9 mouse cellular contexts compared by ENCODE assay signal in genomic region chr14:50062733-50063104, GRCm38 (mm10). TPM values are rescaled to one million over a fixed set of nuclear protein-coding genes. Genes with fewer than 3 reads are reported as not detected.
DNase-seq lines count a peak whose midpoint lies in the region; ATAC-seq lines count a peak whose summit lies in the region.
"Had no signal": no experiment of that assay in that cellular context is flagged by ENCODE, and none has a peak within 500 bp of the region (broad histone marks: within the 10 kb centered on the region; RNA-seq: fewer than 3 reads in every experiment).

No protein-coding gene starts in this region.

- peak overlapping the region; percentile 68 for H3K4me2 ChIP-seq in kidney, embryonic 14.5 days (replicated peaks; ENCODE audit: low read depth, low read length)
- H3K4me2 ChIP-seq in embryonic facial prominence, embryonic 13.5 days: peak overlapping the region; percentile 73
- H3K4me2 ChIP-seq in hindbrain, embryonic 16.5 days (ENCODE audit: low read length): peak overlapping the region; percentile 77
- H3K4me2 ChIP-seq in midbrain, embryonic 11.5 days: peak overlapping the region; percentile 70

- WGBS in kidney, embryonic 14.5 days: 0% methylated on average over 4 of the region's 4 CpGs
- WGBS in embryonic facial prominence, embryonic 13.5 days: under 1% methylated on average over 4 of the region's 4 CpGs
- under 1% methylated on average over 4 of the region's 4 CpGs for WGBS in hindbrain, embryonic 16.5 days
- 0% methylated on average over 4 of the region's 4 CpGs for WGBS in midbrain, embryonic 11.5 days

- peak overlapping the region; percentile 69 for H3K4me3 ChIP-seq in kidney, embryonic 14.5 days (ENCODE audit: low read length)
- peak overlapping the region; percentile 62 for H3K4me3 ChIP-seq in embryonic facial prominence, embryonic 13.5 days
- peak overlapping the region; percentile 80 for H3K4me3 ChIP-seq in hindbrain, embryonic 16.5 days (ENCODE audit: low read length)
- H3K4me3 ChIP-seq in midbrain, embryonic 11.5 days (ENCODE audit: low read depth, low read length): peak overlapping the region; percentile 68

- H3K27ac ChIP-seq in kidney, embryonic 14.5 days (ENCODE audit: low read depth, low read length): peak overlapping the region; percentile 92; the same call in 1 of the 2 replicates
- peak overlapping the region; percentile 93; the same call in 1 of the 2 replicates for H3K27ac ChIP-seq in embryonic facial prominence, embryonic 13.5 days
- peak overlapping the region; percentile 85 for H3K27ac ChIP-seq in hindbrain, embryonic 16.5 days (ENCODE audit: low read depth, low read length)
- H3K27ac ChIP-seq in midbrain, embryonic 11.5 days (ENCODE audit: low read depth, low read length): peak overlapping the region; percentile 78; the same call in 1 of the 2 replicates

- no peaks in the 10 kb centered on the region for H3K36me3 ChIP-seq in kidney, embryonic 14.5 days (ENCODE audit: control insufficient read depth, insufficient read depth, low read length)
- H3K36me3 ChIP-seq in embryonic facial prominence, embryonic 13.5 days: peaks cover 4% of the 10 kb centered on the region; the same call in 1 of the 2 replicates
- no peaks in the 10 kb centered on the region for H3K36me3 ChIP-seq in hindbrain, embryonic 16.5 days (ENCODE audit: control insufficient read depth, insufficient read depth, low read length)
- no peaks in the 10 kb centered on the region for H3K36me3 ChIP-seq in midbrain, embryonic 11.5 days (ENCODE audit: control insufficient read depth, insufficient read depth, low read length)

- no peak for DNase-seq in kidney, postnatal 10 days
- no peak for DNase-seq in midbrain, embryonic 11.5 days (ENCODE audit: low spot score, missing footprints)
- no peak for DNase-seq in thymus, adult 18-20 months
- no peak for DNase-seq in thymus, postnatal 0 days (ENCODE audit: low spot score)
- no peak for DNase-seq in adipocyte (ENCODE audit: low spot score)

- H3K9me3 ChIP-seq in kidney, embryonic 14.5 days (ENCODE audit: control insufficient read depth, low read length): no peaks in the 10 kb centered on the region
- H3K9me3 ChIP-seq in embryonic facial prominence, embryonic 13.5 days: no peaks in the 10 kb centered on the region
- H3K9me3 ChIP-seq in hindbrain, embryonic 16.5 days (ENCODE audit: control insufficient read depth, low read length): no peaks in the 10 kb centered on the region
- no peaks in the 10 kb centered on the region for H3K9me3 ChIP-seq in midbrain, embryonic 11.5 days (ENCODE audit: control insufficient read depth, low read length)

- H3K4me1 ChIP-seq in kidney, embryonic 14.5 days (ENCODE audit: control insufficient read depth, insufficient read depth, low read length): no peaks in the 10 kb centered on the region
- H3K4me1 ChIP-seq in embryonic facial prominence, embryonic 13.5 days: no peaks in the 10 kb centered on the region
- no peaks in the 10 kb centered on the region; the same call in 1 of the 2 replicates for H3K4me1 ChIP-seq in hindbrain, embryonic 16.5 days (ENCODE audit: control insufficient read depth, insufficient read depth, low read depth, low read length)
- no peaks in the 10 kb centered on the region for H3K4me1 ChIP-seq in midbrain, embryonic 11.5 days (ENCODE audit: control insufficient read depth, insufficient read depth, low read length)

- peak overlapping the region; percentile 74; the same call in 1 of the 2 replicates for H3K9ac ChIP-seq in kidney, embryonic 14.5 days (ENCODE audit: low read depth, low read length)
- H3K9ac ChIP-seq in embryonic facial prominence, embryonic 13.5 days: peak overlapping the region; percentile 78; the same call in 1 of the 2 replicates
- peak overlapping the region; percentile 79 for H3K9ac ChIP-seq in hindbrain, embryonic 16.5 days (ENCODE audit: low read depth, low read length)
- peak overlapping the region; percentile 77 for H3K9ac ChIP-seq in midbrain, embryonic 11.5 days (ENCODE audit: low read length)

- peak; percentile 20; the same call in 1 of the 2 replicates for ATAC-seq in kidney, embryonic 14.5 days (ENCODE audit: low FRiP score, low TSS enrichment)
- no peak; the same call in 1 of the 2 replicates for ATAC-seq in embryonic facial prominence, embryonic 13.5 days (ENCODE audit: insufficient number of reproducible peaks, insufficient read depth, low FRiP score, low TSS enrichment, low read depth)
- peak; percentile 80 for ATAC-seq in hindbrain, embryonic 16.5 days
- peak; percentile 26 for ATAC-seq in midbrain, embryonic 11.5 days (ENCODE audit: low FRiP score)

- no peaks in the 10 kb centered on the region for H3K27me3 ChIP-seq in kidney, embryonic 14.5 days (ENCODE audit: control insufficient read depth, insufficient read depth, low read length)
- no peaks in the 10 kb centered on the region for H3K27me3 ChIP-seq in embryonic facial prominence, embryonic 13.5 days
- H3K27me3 ChIP-seq in hindbrain, embryonic 16.5 days (replicated peaks; ENCODE audit: control insufficient read depth, insufficient read depth, low read length): no peaks in the 10 kb centered on the region
- no peaks in the 10 kb centered on the region for H3K27me3 ChIP-seq in midbrain, embryonic 11.5 days (ENCODE audit: control insufficient read depth, insufficient read depth, low read length)

RNA-seq across cellular contexts. Expression of gene Olfr725, which starts 22.5 kb away (rescaled TPM):
- polyA plus RNA-seq in kidney, embryonic 14.5 days (2014; fragmentation: Nextera tagmentation; extraction: Ambion mirVana): not detected in 2 replicates
- not detected in 2 replicates for polyA plus RNA-seq in embryonic facial prominence, embryonic 13.5 days (2015; fragmentation: Nextera tagmentation; extraction: Ambion mirVana)
- not detected in 2 replicates for polyA plus RNA-seq in hindbrain, embryonic 16.5 days (2015; fragmentation: Nextera tagmentation; extraction: Ambion mirVana)
- not detected in 2 replicates for polyA plus RNA-seq in midbrain, embryonic 11.5 days (2014; fragmentation: Nextera tagmentation; extraction: Ambion mirVana)
- polyA plus RNA-seq in thymus, postnatal 0 days (2015; fragmentation: Nextera tagmentation; extraction: Ambion mirVana): not detected in 2 replicates
- polyA plus RNA-seq: frontal cortex, adult 2 months had no signal

RNA-seq across cellular contexts. Expression of gene Olfr726, which starts 28.0 kb away (rescaled TPM):
- polyA plus RNA-seq in kidney, embryonic 14.5 days (2014; fragmentation: Nextera tagmentation; extraction: Ambion mirVana): not detected in 2 replicates
- not detected in 2 replicates for polyA plus RNA-seq in embryonic facial prominence, embryonic 13.5 days (2015; fragmentation: Nextera tagmentation; extraction: Ambion mirVana)
- polyA plus RNA-seq in hindbrain, embryonic 16.5 days (2015; fragmentation: Nextera tagmentation; extraction: Ambion mirVana): not detected in 2 replicates
- not detected in 2 replicates for polyA plus RNA-seq in midbrain, embryonic 11.5 days (2014; fragmentation: Nextera tagmentation; extraction: Ambion mirVana)
- polyA plus RNA-seq in thymus, postnatal 0 days (2015; fragmentation: Nextera tagmentation; extraction: Ambion mirVana): not detected in 2 replicates
